Mouse (Mus musculus) ovary, postnatal 36 days (tissue): ENCODE results near the gene Osbp.
A peak's percentile ranks its signal among the peaks of the same experiment; 100 is the strongest.

ENCODE experiments used
- DNase-seq: peaks from one replicate; pipeline ENCODE4 v3.0.0; 2022; ENCODE audit warnings: low spot score, mixed read lengths

Osbp gene

DNA sequence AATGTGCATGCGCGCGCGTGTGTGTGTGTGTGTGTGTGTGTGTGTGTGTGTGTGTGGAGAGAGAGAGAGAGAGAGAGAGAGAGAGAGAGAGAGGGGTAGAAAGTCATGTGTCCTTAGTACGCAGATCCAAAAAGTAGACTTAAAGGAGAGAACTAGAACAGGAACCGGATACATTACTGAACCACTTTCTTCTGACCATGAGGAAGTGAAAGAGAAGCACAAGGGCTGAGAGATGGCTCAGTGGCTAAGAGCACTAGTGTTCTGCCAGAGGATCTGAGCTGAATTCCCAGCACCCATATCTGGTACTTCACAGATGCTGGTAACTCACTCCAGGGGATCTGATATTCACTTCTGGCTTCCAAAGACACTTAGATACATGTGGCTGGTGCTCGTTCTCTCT is 23.6 kb downstream of the Osbp start:
- no peak for DNase-seq

DNA sequence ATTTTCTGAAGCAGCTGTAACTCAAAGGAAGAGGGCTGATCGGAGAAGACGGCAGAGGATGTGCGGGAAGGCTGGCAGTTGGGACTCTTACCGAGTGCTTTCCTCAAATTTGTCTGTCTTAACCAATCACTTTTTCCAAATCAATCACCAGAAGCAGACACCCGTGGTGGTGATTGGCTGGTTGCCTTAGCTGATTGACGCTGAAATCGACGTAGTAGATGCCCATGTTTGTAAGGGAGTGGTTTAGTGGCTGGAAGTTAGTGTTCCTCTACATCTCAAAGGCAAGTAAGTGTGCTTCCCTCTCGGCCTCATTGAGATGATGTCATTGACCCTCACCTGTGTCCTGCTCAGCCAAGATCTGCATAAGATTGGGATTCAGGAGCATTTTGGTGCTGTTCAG is 26.3 kb downstream of the Osbp start:
- DNase-seq = no peak

DNA sequence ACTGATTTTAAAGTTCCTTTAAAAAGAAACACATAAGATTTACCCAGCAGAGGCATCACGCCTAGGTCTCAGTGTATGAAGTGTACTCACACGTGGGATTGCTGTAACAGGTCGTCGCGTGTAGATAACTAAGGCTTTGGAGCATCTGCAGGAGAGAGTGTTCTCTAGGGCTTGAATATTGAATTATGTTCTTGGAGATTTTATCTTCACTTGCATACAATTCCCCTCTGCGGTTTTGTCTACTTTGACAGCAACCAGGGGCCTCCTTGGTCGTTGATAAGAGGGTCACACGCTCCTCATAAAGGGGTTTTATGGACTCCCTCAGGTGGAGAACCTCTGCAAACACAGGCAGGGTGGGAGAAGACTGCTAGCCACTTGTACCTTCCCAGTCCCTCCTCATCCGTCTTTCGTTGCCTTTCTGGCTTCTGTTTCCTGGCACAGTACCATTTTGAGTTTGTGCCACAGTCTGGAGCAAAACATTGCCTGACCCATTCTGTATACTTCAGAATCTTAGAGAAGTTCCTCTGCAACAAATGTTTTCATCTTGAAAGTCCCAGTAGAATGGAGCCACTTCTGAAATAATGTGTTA is 26.8 kb downstream of the Osbp start:
- no peak for DNase-seq

DNA sequence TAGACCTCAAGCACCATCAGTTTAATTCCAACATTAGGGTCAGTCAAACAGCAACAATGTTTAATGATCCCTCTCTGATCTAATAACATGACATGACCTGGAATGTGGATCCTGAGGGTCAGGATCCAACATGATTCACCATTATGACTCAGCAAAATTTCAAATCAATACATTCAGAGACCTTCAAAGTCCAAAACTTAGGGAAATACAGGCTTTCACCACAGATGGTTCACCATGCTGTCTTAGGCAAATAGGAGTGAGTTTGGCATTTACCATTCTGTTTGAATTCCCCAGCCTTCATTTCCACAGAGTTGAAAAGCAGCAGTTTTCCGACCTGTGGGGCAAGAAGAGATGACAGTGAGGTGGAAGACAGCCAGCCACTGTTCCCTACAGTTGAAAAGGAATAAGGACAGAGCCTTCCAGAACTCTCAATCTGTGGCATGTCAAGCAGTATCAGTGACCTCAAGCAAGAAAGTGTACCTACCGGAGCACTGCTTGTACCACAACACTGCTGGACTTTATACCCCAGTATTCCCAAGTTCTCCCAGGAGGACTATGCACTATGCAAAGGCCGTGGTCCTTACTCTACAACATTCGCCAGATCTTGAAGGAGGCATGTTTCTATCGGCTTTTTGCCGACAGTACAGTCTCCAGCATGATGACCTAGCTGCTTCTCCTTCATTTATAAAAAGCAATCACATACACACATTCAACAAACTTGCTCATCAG is 29.1 kb downstream of the Osbp start:
- no peak for DNase-seq

DNA sequence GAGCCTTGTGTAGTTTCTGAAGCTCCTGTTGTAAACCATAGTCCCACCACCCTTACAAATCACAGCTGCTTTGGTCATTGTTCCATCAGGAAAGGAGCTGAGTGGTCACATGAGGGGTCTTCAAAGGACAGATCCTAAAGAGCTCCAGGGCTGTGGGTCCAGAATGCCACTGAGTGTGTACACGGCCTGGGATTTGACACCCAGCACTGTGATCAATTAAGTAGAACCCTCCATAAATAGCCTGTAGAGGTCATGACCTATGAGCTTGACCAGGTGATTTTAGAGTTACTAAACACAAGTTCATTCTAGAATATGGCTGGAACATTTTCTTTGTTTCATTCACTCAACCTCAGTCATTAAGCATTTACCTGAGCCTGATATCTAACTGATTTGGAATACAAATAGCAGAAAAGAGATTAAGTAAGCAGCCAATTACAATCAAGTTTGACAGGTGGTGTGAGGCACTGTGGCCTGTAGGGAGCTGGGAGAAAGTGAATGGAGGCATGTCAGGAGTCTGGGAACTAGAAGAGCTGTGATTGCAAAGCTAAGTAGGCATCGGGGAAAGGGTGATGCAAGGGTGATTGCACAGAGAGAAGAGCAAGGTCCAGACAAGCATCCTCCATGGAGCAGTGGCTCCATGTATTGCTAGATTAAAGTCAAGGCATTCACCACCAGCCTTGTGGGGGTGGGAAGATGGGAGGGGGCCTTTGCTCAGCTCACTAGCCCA is 30.1 kb downstream of the Osbp start:
- no peak for DNase-seq

DNA sequence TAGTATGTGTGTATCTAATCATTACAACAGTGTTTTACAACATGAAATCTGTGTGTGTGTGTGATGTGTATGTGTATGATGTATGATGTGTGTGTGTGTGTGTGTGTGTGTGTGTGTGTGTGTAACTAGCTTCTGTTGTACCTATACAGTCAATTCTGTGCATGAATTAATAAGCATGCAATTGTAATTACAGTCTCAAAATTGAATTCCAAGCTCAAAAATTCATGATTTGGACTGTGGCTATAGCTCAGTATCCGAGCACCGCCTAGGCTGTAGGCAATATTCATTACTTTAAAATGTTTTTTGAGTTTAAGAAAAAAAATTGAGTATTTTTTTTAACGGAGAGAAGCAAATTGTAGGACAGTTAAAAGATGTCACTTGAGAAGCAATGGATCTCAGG is 35.9 kb downstream of the Osbp start:
- no peak for DNase-seq

DNA sequence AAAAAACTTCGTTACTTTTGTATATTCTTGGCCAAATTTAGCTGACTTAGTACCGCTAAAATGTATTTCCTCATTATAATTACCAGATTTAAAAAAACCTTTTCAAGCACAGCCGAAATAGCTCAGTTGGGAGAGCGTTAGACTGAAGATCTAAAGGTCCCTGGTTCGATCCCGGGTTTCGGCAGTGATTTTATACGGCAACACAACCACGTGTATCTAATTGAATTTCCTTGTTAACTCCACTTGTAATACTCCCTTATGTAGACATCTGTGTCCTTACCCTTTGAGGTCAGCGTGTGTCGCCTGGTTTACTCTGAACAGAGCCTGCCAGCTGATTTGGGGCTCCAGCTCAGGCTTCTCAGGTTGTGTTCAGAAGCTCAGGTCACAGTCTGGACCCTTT is 36.4 kb downstream of the Osbp start:
- DNase-seq = no peak

DNA sequence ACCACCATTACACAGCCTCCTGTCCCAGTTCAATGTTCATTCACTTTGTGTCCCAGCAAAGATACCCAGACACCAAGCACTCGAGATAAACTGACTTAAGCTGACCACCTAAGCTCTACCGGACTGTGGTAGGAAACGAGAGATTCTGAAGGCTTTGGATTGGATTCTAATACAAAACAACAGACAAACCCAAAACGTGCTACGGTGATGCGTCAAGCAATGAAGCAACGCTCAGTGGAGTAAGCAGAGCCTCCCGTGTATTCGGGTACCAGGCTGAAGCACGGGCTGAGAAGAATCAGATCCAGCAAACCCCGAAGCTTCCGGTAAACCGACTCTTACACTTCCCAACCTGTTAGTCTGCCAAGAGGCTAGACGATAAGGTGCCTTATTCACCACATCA is 37.0 kb downstream of the Osbp start:
- no peak for DNase-seq

DNA sequence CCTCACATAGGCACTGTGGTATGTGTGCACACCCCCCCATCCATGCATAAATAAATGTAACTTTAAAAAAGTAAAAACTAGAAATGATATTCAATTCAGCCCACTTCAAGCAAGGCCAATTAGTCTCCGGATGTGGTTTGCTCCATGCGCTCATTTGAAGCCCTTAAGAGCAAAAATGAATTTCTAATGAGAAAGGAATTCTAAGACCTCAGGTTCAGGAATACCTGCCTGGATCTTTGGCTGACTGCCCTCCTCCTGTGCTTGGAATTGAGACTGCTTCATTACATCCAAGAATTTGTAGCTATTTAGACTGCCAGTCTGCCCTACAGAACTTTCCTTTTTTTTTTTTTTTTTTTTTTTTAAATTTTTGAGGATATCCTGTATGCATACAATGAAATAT is 37.8 kb downstream of the Osbp start:
- no peak for DNase-seq

DNA sequence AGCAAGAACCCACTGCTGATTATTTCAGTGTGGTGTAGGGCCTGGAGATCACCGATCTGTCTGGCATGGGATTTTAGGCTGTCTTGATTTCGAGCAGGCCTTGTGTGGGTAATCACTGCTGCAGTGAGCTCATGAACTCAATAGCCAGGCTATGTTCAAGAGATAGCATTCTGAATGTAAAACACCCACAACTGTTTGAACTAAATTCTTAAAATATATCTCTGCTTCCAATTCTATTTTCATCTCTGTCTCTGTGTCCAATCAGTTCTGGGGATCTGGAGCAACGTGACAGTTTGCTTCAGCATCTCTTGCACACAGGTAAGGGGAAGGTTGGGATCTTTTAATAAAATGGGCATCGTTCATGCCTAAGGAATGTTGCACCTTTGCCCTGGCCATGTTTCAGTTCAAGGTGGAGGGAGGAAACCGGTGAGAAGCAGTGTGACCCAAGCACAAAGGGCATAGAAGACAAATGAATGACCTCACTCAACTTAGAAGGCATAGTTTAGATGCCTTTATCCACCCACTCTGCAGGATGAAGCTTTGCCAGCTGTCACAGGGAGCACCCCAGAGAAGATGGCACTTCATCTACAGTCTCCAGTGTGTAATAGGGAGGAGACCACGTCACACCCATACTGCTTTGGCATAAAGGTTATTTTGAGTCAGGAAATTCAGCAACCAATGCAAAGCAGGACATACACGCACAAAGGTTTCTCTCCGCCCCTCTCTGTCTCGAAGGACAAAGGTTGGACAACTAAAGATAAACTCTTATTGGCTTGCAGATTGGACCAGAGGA is 38.7 kb downstream of the Osbp start:
- DNase-seq = no peak

DNA sequence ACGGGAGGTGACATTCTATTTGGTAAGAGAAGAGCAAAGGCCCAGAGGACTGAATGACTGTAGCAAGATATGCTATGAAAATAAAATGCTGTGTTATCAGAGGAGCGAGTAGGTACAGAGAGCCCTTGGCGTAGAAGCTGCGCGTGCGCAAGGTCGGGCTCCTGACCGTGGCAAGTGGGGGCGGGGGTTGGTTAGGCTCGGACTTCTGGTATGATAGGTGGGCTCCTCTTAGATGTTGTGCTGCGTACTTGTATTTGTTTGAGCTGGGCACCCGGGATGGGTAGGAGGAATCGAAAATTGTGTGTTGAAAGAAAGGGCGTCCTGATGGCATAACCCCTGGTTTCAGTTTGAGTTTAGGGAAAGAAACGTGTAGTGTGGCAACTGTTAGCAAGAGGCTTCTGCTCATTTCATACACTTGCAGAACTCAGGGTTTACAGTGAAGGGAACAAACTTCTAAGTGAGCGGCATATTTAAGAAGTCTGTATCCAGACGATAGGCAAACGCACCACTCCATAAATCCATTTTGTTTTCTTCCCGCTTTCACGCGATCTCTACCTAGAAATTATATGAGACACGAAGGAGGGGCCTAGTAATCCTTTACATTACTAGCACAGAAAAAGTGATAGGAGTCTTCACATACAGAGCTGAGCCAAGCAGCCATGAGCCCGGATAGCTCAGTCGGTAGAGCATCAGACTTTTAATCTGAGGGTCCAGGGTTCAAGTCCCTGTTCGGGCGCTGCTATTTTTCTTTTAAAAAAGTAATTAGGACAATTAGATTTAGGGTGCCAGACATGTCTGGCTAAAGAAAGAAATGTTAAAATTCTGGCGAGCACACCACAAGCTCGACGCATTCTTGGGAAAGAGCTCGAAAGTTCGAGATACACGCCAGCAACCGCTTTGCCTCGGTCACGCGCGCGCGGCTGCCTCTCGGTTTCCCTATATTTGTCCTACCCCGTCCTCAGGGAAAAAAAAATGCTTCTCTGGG is 39.9 kb downstream of the Osbp start:
- DNase-seq = peak; percentile 83

DNA sequence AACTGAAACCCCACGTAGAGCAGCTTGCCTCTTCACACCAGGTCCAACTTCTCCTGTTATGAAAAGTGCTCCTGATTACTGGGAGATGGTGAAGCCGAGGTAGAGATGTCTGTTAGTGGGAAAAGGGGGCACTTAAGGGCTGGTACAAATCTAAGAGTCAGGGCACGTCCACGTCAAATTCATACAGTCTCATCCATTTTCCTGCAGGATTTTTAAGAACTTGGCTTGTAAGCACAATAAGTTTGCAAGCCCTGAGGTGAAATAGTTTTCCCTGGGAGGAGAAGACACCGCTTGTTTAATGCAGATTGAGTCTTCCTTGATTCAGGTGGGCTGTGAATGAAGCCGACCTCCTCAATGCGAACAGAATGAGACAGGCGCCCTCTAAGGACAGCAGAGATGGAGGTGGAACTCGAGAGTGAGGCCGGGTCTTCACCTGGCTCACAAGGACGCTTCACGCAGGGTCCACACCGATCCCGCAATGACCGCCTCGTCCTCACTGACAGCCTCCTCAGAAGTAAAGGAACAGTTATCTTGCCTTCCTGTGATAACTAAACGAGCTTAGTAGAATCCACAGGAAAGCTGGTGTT is 40.7 kb downstream of the Osbp start:
- DNase-seq = peak; percentile 15

DNA sequence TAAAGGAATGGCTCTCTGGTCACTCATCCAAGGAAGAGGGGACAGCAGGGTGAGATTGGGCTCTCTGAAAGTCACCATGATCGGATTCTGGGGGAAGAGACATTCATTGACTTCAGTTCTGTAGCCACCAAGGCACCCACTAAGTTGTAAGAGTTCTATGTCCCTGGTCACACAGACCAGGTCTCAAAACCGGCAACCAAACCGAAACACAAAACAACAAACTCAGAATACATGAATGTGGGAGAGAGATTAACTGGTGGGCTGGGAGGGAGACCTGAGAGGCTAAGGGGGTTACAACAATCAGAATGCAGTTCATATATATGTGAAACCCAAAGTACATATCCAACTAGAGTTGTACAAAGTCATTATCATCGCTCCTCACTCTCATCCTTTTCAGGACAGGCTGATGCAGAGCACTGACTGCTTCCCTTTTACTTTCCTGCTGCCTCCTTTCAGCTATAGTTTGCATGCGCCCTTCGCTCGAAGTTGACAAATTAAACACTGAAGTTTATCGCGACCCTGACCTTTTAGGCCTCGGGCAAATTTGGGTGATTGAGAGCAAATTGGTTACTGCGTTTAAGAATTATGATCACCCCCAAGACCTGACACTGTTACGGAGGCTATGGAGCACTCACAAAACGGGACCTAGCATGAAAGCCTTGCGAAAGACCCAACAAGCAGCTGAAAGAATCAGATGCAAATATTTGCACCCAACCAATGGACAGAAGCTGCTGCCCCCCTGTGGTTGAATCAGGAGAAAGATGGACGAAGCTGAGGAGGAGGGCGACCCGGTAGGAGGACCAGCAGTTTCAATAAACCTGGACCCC is 41.6 kb downstream of the Osbp start:
- DNase-seq = peak; percentile 50

DNA sequence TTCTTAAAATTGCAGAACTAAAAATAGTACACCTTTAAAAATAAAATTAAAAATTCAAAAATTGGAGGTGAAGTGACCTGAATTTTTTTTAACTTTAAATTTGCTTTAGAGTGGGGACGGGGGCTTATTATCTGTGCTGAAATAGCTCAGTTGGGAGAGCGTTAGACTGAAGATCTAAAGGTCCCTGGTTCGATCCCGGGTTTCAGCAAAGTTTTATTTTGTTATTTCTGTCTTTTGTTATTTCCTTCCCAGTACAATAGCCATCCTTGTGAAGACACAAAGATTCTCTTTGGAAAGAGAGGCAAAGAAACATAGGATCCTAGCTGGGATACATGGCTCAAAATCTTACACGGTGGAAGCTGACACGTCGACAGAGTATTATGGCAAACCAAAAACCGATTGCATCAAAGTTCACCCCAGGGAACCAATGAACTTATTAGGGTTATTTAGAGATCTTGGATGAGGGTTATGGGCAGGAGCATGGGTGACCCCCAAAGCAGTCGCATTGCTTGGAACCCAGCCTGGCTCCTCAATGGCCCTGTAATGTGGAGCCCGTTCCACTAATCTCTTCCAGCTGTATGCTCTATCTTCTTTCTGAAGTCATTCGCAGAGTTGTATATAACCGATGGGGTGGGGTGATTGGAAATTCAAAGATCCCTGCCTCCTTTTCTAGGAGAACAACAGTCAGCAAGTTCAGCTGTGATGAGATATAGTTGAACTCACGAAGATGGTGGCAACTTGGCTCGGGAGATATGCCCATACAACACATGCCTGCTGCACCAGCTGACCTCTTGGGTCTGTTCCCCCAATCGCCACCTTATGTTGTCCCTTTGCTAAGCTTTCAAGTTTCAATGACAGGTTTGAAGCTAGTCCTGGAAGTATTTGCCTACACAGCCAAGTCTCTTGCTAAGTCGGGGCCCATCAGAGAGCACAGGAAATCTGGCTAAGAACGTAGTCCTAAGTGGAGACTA is 43.0 kb downstream of the Osbp start:
- no peak for DNase-seq

DNA sequence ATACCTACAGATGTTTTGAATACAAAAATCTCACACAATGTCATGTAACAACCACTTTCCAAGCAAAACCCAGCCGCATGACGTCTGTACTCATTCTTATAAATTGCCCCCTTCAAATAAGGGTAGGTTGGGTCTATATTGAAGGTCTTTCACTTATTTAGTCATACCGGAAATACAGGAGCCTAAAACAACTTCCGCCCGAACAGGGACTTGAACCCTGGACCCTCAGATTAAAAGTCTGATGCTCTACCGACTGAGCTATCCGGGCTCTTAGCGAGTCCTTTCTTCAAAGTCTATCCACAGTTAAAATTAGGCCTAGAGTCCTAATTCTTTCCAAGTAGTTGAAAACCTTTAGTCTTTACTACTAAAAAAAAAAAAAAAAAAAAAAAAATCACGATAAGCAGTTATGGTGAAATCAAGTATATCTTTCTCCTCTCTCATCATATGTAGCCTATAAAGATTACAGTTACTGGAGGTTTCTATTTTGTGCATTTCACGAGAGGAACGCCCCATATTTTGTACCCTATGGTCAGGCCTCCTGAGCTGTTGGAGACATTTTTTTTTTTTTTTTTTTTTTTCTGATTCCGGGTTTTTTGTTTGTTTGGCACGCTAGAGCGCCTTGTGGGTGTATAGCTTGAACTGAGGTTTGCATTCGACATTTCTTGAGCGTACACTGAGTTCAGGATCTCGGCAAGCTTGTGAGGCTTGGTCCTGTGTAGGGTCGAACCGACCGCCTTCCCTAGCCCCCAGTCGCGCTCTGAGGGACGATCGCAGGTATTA is 44.0 kb downstream of the Osbp start:
- peak; percentile 51 for DNase-seq

DNA sequence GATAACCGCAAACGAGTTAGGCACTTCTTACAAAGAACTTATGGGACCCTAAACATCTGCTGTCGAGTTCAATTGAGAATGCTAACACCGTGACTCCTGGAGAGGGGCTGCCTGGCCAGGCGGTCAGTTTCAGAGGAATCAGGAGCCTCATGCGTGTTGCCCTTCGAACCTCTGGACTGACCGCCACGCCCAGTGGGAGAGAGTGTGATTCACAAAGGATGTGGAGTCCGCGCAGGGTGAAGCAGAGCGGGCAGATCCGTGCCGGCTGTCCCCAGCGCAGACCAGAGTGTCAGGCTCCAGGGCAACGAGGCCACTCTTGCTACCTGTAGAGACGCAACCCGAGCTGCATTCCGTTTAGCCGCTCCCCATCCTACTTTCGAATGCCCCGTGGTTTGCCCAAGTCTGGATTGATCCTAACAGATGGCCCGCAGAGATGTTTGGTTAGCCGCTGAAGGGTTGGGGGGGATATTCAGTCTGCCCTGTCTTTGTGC is 44.6 kb downstream of the Osbp start:
- DNase-seq = peak; percentile 66

DNA sequence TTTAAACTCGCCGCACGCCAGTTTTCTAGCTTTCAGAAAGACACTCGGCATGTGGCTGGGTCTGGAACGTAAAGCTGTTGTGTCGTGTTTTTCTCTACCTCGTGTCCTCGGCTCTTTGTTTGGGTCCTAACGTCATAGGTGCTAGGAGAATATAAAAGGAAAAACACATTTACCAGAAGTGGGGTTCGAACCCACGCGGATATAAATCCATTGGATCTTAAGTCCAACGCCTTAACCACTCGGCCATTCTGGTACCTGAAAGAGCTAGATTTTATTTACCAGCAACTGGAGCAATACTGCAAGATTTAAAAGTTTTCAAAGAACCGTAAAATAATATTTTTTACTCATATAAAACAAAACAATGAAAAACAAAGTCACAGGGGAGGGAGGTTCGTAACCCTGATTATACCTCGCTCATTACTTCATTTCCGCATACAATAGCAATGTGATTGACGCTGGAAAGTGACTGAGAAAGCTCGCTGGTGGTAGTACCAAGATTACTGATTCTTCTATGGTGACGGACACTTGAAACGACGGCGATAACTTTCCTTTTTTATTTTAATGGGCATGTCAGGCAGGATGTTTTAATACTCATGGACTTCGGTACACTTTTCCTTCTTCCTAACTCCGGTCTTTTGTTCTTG is 45.3 kb downstream of the Osbp start:
- DNase-seq = peak; percentile 42
